Mouse (Mus musculus): ENCODE data around the gene Mafk. TPM values are rescaled to one million over a fixed set of nuclear protein-coding genes. Genes with fewer than 3 reads are reported as not detected.
A peak's percentile ranks its signal among the peaks of the same experiment; 100 is the strongest.

Mafk gene
- total RNA-seq, 2 experiments from 2014 or later = 20.9 to 25.8 TPM

GRCm38 (mm10) chr5:139794938-139795337 lies 3.6 kb downstream of the Mafk start:
- intact Hi-C loops (cut with DNase I) = no loop called here
- peak; percentile 67 to 76 for DNase-seq

- peak; percentile 34 to 36 for DNase-seq
- intact Hi-C loops (cut with DNase I) = no loop called here
Measured at GRCm38 (mm10) chr5:139796001-139796620, 4.8 kb downstream of the Mafk start.

- intact Hi-C loops (cut with DNase I) = no loop called here
- DNase-seq = peak; percentile 93 to 95
Measured at GRCm38 (mm10) chr5:139796900-139797299, 5.6 kb downstream of the Mafk start.

- intact Hi-C loops (cut with DNase I) = no loop called here
- peak; percentile 95 to 96 for DNase-seq
Measured at GRCm38 (mm10) chr5:139797473-139798167, 6.3 kb downstream of the Mafk start.

DNA sequence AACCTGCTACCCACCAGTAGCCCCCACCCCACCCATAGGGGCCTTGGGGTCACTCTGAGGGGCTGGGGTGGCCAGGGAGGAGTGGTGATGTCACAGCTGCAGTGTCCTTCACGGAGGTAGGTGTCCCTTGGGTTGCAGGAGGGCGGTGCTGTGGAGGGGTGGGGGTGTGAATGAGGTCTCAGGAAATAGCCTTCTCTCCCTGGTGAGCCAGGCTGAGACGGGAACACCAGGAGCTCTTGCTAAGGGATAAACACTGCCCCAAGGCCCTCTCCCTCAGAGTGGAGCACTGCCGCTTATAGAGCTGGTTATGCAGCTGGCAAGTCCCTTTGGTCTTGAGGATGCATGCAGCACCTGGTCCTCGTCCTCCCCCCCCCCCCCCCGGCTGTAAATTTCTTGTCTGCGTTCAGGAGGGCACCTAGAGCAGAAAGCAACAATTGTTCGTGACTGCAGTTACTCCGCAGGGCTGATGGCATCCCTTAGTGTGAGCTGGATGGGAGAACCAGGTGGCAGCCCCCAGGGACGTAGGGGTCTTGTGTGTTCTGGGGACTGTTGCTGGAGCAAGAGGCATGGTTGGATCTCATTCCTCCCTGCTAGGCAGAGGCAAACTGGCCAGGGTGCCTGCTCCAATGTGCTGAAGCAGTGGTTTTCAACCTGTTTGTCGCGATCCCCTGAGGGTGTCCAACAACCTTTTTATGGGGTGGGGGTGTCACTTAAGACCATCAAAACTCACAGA lies 7.0 kb downstream of the Mafk start:
- intact Hi-C loops (cut with DNase I) = no loop called here

DNA sequence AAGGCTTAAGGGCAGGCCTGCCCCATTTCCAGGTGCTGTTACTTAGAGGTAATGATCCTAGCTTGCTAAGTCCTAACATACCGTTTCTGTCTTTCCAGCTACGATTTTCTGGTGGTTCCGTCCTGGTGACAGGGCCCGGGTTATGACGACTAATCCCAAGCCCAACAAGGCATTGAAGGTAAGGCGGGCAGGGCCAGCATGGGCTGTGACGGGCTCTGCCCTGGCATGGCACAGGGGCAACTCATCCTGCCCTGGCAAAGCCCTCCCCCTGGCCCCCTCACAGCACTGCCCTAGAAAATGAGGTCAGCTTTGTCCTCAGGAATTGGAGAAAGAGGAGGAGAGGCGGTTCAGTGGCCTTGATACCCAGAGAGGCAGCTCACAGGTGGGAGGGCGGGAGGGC lies 7.7 kb downstream of the Mafk start:
- intact Hi-C loops (cut with DNase I) = no loop called here
- DNase-seq = no peak

More for the DNA sequence above, 7.0 kb downstream of the Mafk start:
- DNase-seq = no peak

DNA sequence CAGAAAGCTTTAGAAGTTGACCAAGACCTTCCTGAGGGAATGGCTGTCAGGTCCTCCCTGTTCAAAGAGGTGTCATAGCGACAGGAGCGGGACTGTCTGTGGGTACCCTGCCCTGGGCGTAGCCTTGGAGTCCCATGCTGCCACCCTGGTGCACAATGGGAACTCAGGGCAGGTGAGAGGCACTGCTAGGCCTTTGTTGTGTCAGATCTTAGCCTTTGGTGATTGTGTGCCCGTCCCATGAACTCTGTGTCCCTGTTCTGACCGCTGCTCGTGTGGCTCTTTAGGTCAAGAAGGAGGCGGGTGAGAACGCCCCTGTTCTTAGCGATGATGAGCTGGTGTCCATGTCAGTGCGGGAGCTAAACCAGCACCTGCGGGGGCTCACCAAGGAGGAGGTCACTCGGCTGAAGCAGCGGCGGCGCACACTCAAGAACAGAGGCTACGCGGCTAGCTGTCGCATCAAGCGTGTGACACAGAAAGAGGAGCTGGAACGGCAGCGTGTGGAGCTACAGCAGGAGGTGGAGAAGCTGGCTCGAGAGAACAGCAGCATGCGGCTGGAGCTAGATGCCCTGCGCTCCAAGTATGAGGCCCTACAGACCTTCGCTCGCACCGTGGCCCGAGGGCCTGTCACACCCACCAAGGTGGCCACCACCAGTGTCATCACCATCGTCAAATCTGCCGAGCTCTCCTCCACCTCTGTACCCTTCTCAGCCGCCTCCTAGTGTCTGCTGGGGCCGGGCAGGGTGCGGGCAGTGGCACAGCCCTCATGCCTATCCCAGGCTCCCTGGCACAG lies 8.7 kb downstream of the Mafk start:
- DNase-seq = no peak
- intact Hi-C loops (cut with DNase I) = no loop called here

DNA sequence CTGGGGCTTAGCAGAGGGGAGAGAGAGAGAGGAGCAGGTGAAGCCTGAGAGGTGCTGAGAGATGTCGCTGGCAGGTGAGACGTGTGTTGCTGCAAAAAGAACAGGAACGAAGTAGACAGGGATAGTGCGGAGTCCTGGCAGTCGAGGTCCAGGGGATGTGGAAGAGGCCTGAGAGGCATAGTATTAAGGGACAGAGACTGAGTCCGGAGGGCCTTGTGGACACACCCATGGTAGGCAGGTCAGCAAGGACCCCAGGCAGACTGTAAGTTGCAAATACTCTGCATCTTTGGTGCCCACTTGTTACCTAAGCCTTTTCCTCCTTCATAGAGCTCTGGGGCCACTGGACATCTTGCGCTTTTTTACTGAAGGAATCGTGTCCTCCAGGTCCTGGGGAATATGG lies 9.9 kb downstream of the Mafk start:
- intact Hi-C loops (cut with DNase I) = no loop called here
- no peak for DNase-seq

- DNase-seq = no peak
- intact Hi-C loops (cut with DNase I) = no loop called here
Measured at GRCm38 (mm10) chr5:139801880-139802279, 10.6 kb downstream of the Mafk start.

- DNase-seq = no peak
- intact Hi-C loops (cut with DNase I) = no loop called here
Measured at GRCm38 (mm10) chr5:139803165-139803564, 11.9 kb downstream of the Mafk start.

DNA sequence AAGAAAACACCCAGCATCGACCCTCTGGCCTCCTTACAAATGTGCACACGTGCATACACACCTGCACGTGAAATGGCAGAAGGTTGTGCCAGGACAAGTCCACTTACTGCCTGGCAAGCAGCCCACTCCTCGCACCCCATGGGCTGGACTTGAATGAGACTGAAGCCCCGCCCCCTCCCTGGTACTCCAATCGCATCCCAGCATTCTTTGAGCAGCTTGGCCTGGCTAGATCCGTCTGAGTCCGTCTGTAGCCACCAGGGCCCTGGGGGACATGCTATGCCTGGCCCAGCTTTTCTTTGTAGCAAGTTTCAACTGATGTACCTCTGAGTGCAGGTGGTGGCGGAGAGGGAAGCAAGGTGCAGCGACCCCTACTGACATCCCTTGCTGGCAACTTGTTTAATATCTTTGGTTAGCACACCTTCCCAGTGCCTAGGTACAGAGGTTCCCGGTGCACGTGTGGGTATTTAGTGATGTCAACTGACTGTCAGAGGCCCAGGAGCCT lies 12.3 kb downstream of the Mafk start:
- intact Hi-C loops (cut with DNase I) = no loop called here
- DNase-seq = peak; percentile 64 to 75

GRCm38 (mm10) chr5:139804107-139804551 lies 12.8 kb downstream of the Mafk start:
- intact Hi-C loops (cut with DNase I) = no loop called here
- DNase-seq = no peak

GRCm38 (mm10) chr5:139804573-139805111 lies 13.3 kb downstream of the Mafk start:
- intact Hi-C loops (cut with DNase I) = no loop called here
- DNase-seq = no peak

GRCm38 (mm10) chr5:139805924-139806323 lies 14.6 kb downstream of the Mafk start:
- intact Hi-C loops (cut with DNase I) = no loop called here
- DNase-seq = no peak

- intact Hi-C loops (cut with DNase I) = no loop called here
- DNase-seq = no peak
Measured at GRCm38 (mm10) chr5:139809397-139809796, 18.1 kb downstream of the Mafk start.

GRCm38 (mm10) chr5:139811677-139812397 lies 20.5 kb downstream of the Mafk start:
- intact Hi-C loops (cut with DNase I) = no loop called here
- no peak for DNase-seq

DNA sequence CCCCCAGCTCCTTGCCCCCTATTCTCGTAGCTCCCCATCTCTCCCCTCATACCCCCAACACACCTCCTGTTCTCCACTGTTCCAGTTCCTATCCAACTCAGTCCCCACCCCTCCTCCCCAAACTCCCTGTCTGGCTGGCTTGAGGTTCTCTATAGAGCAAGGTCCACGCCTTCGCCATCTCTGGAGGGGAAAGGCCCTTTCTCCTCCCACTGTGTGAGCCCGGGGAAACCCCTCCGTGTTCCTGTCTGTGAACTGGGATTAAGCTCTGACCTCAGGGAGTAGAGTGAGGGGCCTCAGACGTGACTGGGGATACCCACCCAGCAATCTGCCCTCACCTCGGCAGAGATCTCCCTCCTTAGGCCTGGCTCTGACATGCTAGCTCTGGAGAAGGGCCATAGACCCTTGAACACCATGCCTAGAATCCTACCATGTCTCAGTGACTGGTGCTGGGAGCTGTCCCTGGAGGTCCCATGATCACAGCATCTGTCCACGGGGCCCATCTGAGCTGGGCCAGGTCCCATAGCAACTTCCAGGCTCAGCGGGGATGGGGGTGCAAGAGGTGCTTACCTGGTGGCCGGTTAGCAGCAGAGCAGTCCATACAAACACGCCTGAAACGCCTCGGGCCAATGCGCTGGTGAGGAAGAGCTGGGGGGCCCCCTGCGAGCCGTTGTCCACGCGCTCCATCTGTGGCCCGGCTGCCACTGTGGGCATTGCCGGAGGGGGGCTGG lies 21.2 kb downstream of the Mafk start:
- no peak for DNase-seq
- intact Hi-C loops (cut with DNase I) = no loop called here

GRCm38 (mm10) chr5:139813126-139813490 lies 21.8 kb downstream of the Mafk start:
- no peak for DNase-seq
- intact Hi-C loops (cut with DNase I) = no loop called here

DNA sequence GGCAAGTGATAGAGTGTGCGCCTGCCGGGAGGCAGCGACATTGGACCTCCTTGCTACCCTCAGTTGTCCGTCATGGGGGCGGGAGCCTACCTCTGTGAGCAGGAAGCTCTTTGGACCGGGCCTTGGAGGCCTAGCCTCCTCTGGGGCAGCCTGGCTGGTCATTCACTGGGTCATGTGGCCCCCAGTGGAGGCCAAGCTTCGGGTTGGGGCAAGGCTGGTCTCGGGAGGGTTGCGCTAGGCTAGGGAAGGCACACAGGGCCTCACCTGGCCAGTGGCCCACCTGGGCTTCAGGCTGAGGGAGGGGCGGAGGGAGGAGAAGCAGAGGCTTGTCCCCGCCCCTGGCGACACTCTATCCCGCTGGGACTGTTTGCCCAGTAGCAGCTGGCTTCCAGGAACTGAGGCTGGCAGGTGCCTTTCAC lies 22.7 kb downstream of the Mafk start:
- intact Hi-C loops (cut with DNase I) = no loop called here
- no peak for DNase-seq

All from heart, postnatal 10 days (tissue).